In genomic region chr10:128411211-128412054, GRCm38 (mm10) we compare ENCODE assay signal across 7 mouse cellular contexts. TPM values are rescaled to one million over a fixed set of nuclear protein-coding genes. Genes with fewer than 3 reads are reported as not detected.
DNase-seq lines count a peak whose midpoint lies in the region; ATAC-seq lines count a peak whose summit lies in the region.

Gene Nabp2 (minus strand): TSS chr10:128411492.
Gene Rnf41 (plus strand): TSS chr10:128411657.

- intact Hi-C loops in gastrocnemius, postnatal 36 days (cut with DNase I): loop anchor here (5.0 kb wide), 1 partner anchor 131 kb away; no protein-coding TSS in a partner anchor
- intact Hi-C loops in left cerebral cortex, postnatal 25 days (cut with DNase I): loop anchor here (2.0 kb wide), 1 partner anchor 35 kb away; the partner anchor contains the start of gene Ankrd52

- H3K4me1 ChIP-seq in intestine, embryonic 15.5 days (replicated peaks): peaks cover 38% of the 10 kb centered on the region
- peaks cover 52% of the 10 kb centered on the region for H3K4me1 ChIP-seq in midbrain, embryonic 10.5 days

- DNase-seq in adrenal gland, adult 2 months: peak; percentile 98
- DNase-seq in embryo, embryonic 11.5 days (ENCODE audit: low read depth, low spot score): peak; percentile 95
- DNase-seq in gastrocnemius, postnatal 36 days: peak; percentile 93 to 95
- peak; percentile 97 for DNase-seq in left cerebral cortex, postnatal 25 days (ENCODE audit: low spot score in 2 of 2)
- peak; percentile 99 for DNase-seq in midbrain, embryonic 10.5 days (ENCODE audit: low spot score)
- DNase-seq in right cerebral cortex, postnatal 4 days: peak; percentile 94

- H3K27me3 ChIP-seq in intestine, embryonic 15.5 days (replicated peaks): no peaks in the 10 kb centered on the region
- no peaks in the 10 kb centered on the region for H3K27me3 ChIP-seq in midbrain, embryonic 10.5 days (ENCODE audit: low read depth, poor library complexity, severe bottlenecking)

- H3K27ac ChIP-seq in intestine, embryonic 15.5 days: peak within 1 kb of the TSS; percentile 98
- peak within 1 kb of the TSS; percentile 96 for H3K27ac ChIP-seq in midbrain, embryonic 10.5 days (replicated peaks)

- no peaks in the 10 kb centered on the region for H3K9me3 ChIP-seq in intestine, embryonic 15.5 days
- no peaks in the 10 kb centered on the region for H3K9me3 ChIP-seq in midbrain, embryonic 10.5 days (replicated peaks)

- H3K4me3 ChIP-seq in intestine, embryonic 15.5 days (replicated peaks): peak within 1 kb of the TSS; percentile 96
- H3K4me3 ChIP-seq in midbrain, embryonic 10.5 days: peak within 1 kb of the TSS; percentile 93

- ATAC-seq in intestine, embryonic 15.5 days: peak; percentile 89

- H3K36me3 ChIP-seq in intestine, embryonic 15.5 days: peaks cover 8% of the 10 kb centered on the region
- peaks cover 54% of the 10 kb centered on the region for H3K36me3 ChIP-seq in midbrain, embryonic 10.5 days

- peak within 1 kb of the TSS; percentile 93 for H3K4me2 ChIP-seq in intestine, embryonic 15.5 days (replicated peaks)

- WGBS in intestine, embryonic 15.5 days: under 1% methylated on average over 50 of the region's 50 CpGs
- WGBS in midbrain, embryonic 10.5 days: under 1% methylated on average over 50 of the region's 50 CpGs

- peak within 1 kb of the TSS; percentile 84 for H3K9ac ChIP-seq in intestine, embryonic 15.5 days

RNA-seq across cellular contexts. Expression of gene Nabp2, which starts in this region (rescaled TPM):
- total RNA-seq in adrenal gland, adult 2 months (2021): 10 to 100 TPM; 79.3 to 93.8 TPM
- 21.3 and 22.2 TPM in 2 replicates for polyA plus RNA-seq in adrenal gland, adult 2 months (2012; rRNA removed)
- total RNA-seq in gastrocnemius, postnatal 36 days (2021): 10 to 100 TPM; 48.1 to 50.4 TPM
- 87.9 and 97.1 TPM in 2 replicates for polyA plus RNA-seq in intestine, embryonic 15.5 days (2015; fragmentation: Nextera tagmentation; extraction: Ambion mirVana)
- 10 to 100 TPM; 87.8 to 89.7 TPM for total RNA-seq in left cerebral cortex, postnatal 25 days (2021)
- polyA plus RNA-seq in midbrain, embryonic 10.5 days (2016; fragmentation: Nextera tagmentation; extraction: Ambion mirVana): 149 and 151 TPM in 2 replicates

RNA-seq across cellular contexts. Expression of gene Rnf41, which starts in this region (rescaled TPM):
- total RNA-seq in adrenal gland, adult 2 months (2021): 10 to 100 TPM; 39.1 to 41.7 TPM
- polyA plus RNA-seq in adrenal gland, adult 2 months (2012; rRNA removed): 24.4 and 28.4 TPM in 2 replicates
- 10 to 100 TPM; 10.4 to 10.5 TPM for total RNA-seq in gastrocnemius, postnatal 36 days (2021)
- polyA plus RNA-seq in intestine, embryonic 15.5 days (2015; fragmentation: Nextera tagmentation; extraction: Ambion mirVana): 36.6 and 37.5 TPM in 2 replicates
- 10 to 100 TPM; 76.7 to 78.6 TPM for total RNA-seq in left cerebral cortex, postnatal 25 days (2021)
- 42.0 and 49.2 TPM in 2 replicates for polyA plus RNA-seq in midbrain, embryonic 10.5 days (2016; fragmentation: Nextera tagmentation; extraction: Ambion mirVana)

Comparison
In these comparisons a context has a peak if more than half of its experiments do, and no peak if none do; other contexts are left out.
1. Peak in every context shown above with its lines: DNase-seq, ATAC-seq, H3K4me3 ChIP-seq and H3K27ac ChIP-seq.